ENCODE assay signal across 8 mouse cellular contexts in the genomic region with DNA sequence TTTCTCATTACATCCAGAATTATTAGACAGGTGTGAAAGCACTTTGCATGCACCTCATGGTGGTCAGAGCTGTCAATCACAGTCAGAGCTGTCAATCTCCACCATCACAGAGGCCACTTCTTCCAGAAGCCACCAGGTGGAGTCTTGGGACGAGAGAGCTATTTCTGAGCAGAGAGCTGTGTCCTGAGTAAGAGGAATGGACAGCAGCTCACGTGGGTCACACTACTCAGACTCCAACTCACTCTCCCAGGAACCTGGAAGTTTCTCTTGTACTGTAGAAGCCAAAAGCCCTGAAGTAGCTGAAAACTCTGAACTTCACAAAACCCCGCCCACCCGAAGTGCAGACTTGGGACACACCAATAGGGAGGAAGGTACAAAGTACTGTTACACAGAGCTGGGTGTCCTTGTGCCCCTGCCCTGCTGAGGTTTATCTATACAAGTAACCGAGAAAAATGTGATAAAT. TPM values are rescaled to one million over a fixed set of nuclear protein-coding genes. Genes with fewer than 3 reads are reported as not detected.
DNase-seq lines count a peak whose midpoint lies in the region; ATAC-seq and TF ChIP-seq lines count a peak whose summit lies in the region.

No protein-coding gene starts in this region.

- no peak for TF ChIP-seq POLR2A in MEL (IDR thresholded peaks at IDR 0.05; ENCODE audit: control insufficient read depth in 1 of 2, insufficient read depth in 1 of 2, low read depth in 1 of 2, low read length in 2 of 2, poor library complexity in 1 of 2)

- WGBS in heart, embryonic 16.5 days, result 41% methylated on average over 5 of the region's 5 CpGs
- WGBS in liver, embryonic 11.5 days, result 41% methylated on average over 5 of the region's 5 CpGs

- peak; percentile 54 for TF ChIP-seq RAD21 in MEL (IDR thresholded peaks at IDR 0.05; ENCODE audit: low read depth, low read length)

- H3K9me3 ChIP-seq in heart, embryonic 16.5 days (replicated peaks; ENCODE audit: control insufficient read depth, low read length), result no peaks in the 10 kb centered on the region
- H3K9me3 ChIP-seq in MEL (replicated peaks; ENCODE audit: insufficient read depth, low read length), result no peaks in the 10 kb centered on the region
- H3K9me3 ChIP-seq in liver, embryonic 11.5 days (ENCODE audit: control insufficient read depth, low read length), result no peaks in the 10 kb centered on the region

- intact Hi-C loops in heart, postnatal 25 days (cut with DNase I), result loop anchor here (5.0 kb wide), 1 partner anchor 49 kb away; no protein-coding TSS in a partner anchor

- no peak overlapping the region for H3K9ac ChIP-seq in heart, embryonic 16.5 days (ENCODE audit: low read length)
- no peak overlapping the region for H3K9ac ChIP-seq in MEL (ENCODE audit: control insufficient read depth, low read depth, low read length, poor library complexity, severe bottlenecking)
- H3K9ac ChIP-seq in liver, embryonic 11.5 days (ENCODE audit: low read depth, low read length), result no peak overlapping the region

- H3K4me1 ChIP-seq in heart, embryonic 16.5 days (ENCODE audit: control insufficient read depth, insufficient read depth, low read length), result 0 out of 2 replicates have a peak, but pooled peaks cover 3% of the 10 kb centered on the region
- H3K4me1 ChIP-seq in MEL (ENCODE audit: control insufficient read depth in 1 of 2, insufficient read depth in 2 of 2, low read length in 2 of 2), result peaks cover 5 to 22% of the 10 kb centered on the region in 2 experiments
- peaks cover 4% of the 10 kb centered on the region for H3K4me1 ChIP-seq in liver, embryonic 11.5 days (replicated peaks; ENCODE audit: control insufficient read depth, insufficient read depth, low read length)

- no peak overlapping the region for H3K27ac ChIP-seq in heart, embryonic 16.5 days (ENCODE audit: low read length)
- no peak overlapping the region for H3K27ac ChIP-seq in MEL (ENCODE audit: control insufficient read depth, low read depth, low read length)
- H3K27ac ChIP-seq in liver, embryonic 11.5 days (ENCODE audit: low read depth, low read length), result no peak overlapping the region

- peak; percentile 64 to 73 (median 67) for TF ChIP-seq CTCF in MEL (IDR thresholded peaks at IDR 0.05 in 2 of 3, conservative IDR thresholded peaks at IDR 0.05 in 1 of 3; ENCODE audit: control insufficient read depth in 1 of 3, insufficient read depth in 1 of 3, low read depth in 2 of 3, low read length in 3 of 3, poor library complexity in 1 of 3, severe bottlenecking in 1 of 3)

- ATAC-seq in heart, embryonic 16.5 days (replicated peaks; ENCODE audit: extremely low read depth, insufficient read depth, low FRiP score), result peak; percentile 46
- peak; percentile 90 for ATAC-seq in erythroblast, adult 5-6 weeks (replicated peaks; ENCODE audit: low FRiP score, poor library complexity, severe bottlenecking)
- ATAC-seq in liver, embryonic 11.5 days (replicated peaks; ENCODE audit: low FRiP score), result peak; percentile 54

- no peak for DNase-seq in heart, postnatal 25 days (ENCODE audit: low spot score)
- peak; percentile 56 for DNase-seq in MEL (ENCODE audit: low read depth, low spot score)
- no peak for DNase-seq in liver, embryonic 11.5 days (ENCODE audit: low spot score)
- DNase-seq in skeletal muscle tissue, adult 2 months (ENCODE audit: low read depth, low spot score), result peak; percentile 27
- no peak for DNase-seq in left cerebral cortex, adult 8-10 months (ENCODE audit: low spot score in 2 of 2)
- DNase-seq in urinary bladder, postnatal 4 days (ENCODE audit: low spot score in 2 of 2), result no peak

- H3K4me2 ChIP-seq in heart, embryonic 16.5 days (ENCODE audit: low read depth, low read length), result no peak overlapping the region
- H3K4me2 ChIP-seq in liver, embryonic 11.5 days, result no peak overlapping the region

- H3K27me3 ChIP-seq in heart, embryonic 16.5 days (ENCODE audit: control insufficient read depth, insufficient read depth, low read length), result no peaks in the 10 kb centered on the region
- H3K27me3 ChIP-seq in MEL (ENCODE audit: control insufficient read depth in 1 of 2, insufficient read depth in 2 of 2, low read length in 2 of 2), result no peaks in the 10 kb centered on the region
- H3K27me3 ChIP-seq in liver, embryonic 11.5 days (replicated peaks; ENCODE audit: control insufficient read depth, insufficient read depth, low read length), result no peaks in the 10 kb centered on the region

- peaks cover 4% of the 10 kb centered on the region; the same call in 1 of the 2 replicates for H3K79me2 ChIP-seq in MEL (ENCODE audit: control insufficient read depth, insufficient read depth, low read length, poor library complexity)

- H3K4me3 ChIP-seq in heart, embryonic 16.5 days (ENCODE audit: low read length), result no peak overlapping the region
- H3K4me3 ChIP-seq in MEL (ENCODE audit: control insufficient read depth in 1 of 2, insufficient read depth in 1 of 2, low read depth in 2 of 2, low read length in 2 of 2), result no peak overlapping the region
- H3K4me3 ChIP-seq in liver, embryonic 11.5 days (ENCODE audit: low read depth, low read length), result no peak overlapping the region

- TF ChIP-seq EP300 in MEL (IDR thresholded peaks at IDR 0.05; ENCODE audit: low read depth in 1 of 2, low read length in 2 of 2), result no peak

- no peaks in the 10 kb centered on the region for H3K36me3 ChIP-seq in heart, embryonic 16.5 days (ENCODE audit: control insufficient read depth, insufficient read depth)
- H3K36me3 ChIP-seq in MEL (ENCODE audit: control insufficient read depth in 1 of 2, insufficient read depth in 2 of 2, low read length in 2 of 2), result peaks cover 2 to 17% of the 10 kb centered on the region in 2 experiments
- H3K36me3 ChIP-seq in liver, embryonic 11.5 days (ENCODE audit: control insufficient read depth, insufficient read depth, low read length), result no peaks in the 10 kb centered on the region

TF ChIP-seq in MEL, 35 proteins besides CTCF, POLR2A, EP300 and RAD21:
- peak; percentile 84 for TF ChIP-seq SMC3 (IDR thresholded peaks at IDR 0.05; ENCODE audit: low read depth, low read length)
- TF ChIP-seq ZNF384 (IDR thresholded peaks at IDR 0.05; ENCODE audit: low read depth, low read length), result no peak
- TF ChIP-seq KAT2A (conservative IDR thresholded peaks at IDR 0.05; ENCODE audit: low read depth, low read length), result no peak
- no peak for TF ChIP-seq BHLHE40 (IDR thresholded peaks at IDR 0.05; ENCODE audit: borderline replicate concordance, low read depth, low read length)
- no peak for TF ChIP-seq POLR2AphosphoS2 (IDR thresholded peaks at IDR 0.05; ENCODE audit: low read length)
- peak; percentile 56 for TF ChIP-seq ZC3H11A (IDR thresholded peaks at IDR 0.05; ENCODE audit: low read depth, low read length)
- no peak for TF ChIP-seq TAL1 (IDR thresholded peaks at IDR 0.05; ENCODE audit: low read length)
- no peak for TF ChIP-seq MYB (IDR thresholded peaks at IDR 0.05; ENCODE audit: low read depth, low read length)

RNA-seq across cellular contexts. Expression of a gene that starts 13.2 kb away (rescaled TPM):
- 11.0 and 18.3 TPM in 2 replicates for polyA plus RNA-seq in heart, embryonic 16.5 days (2015; fragmentation: Nextera tagmentation; extraction: Ambion mirVana)
- total RNA-seq in heart, postnatal 25 days (2021), result 1 to 10 TPM in 1 of 2 experiments, under 1 TPM in 1; 0.89 to 1.2 TPM
- total RNA-seq in MEL (2012; rRNA removed), result 27.5 and 28.2 TPM in 2 replicates
- polyA plus RNA-seq in MEL (2012; ENCODE audit: insufficient read depth in 1 of 2, insufficient read length in 2 of 2, low read depth in 1 of 2, low replicate concordance in 2 of 2, missing spikeins in 1 of 2), result 10 to 100 TPM in 1 of 2 experiments, not detected in 1; 50.2 TPM
- 19.6 and 21.3 TPM in 2 replicates for total RNA-seq in erythroblast, adult 5-6 weeks (2015; ENCODE audit: low replicate concordance)
- total RNA-seq in erythroblast, adult 5-6 weeks (2017; ENCODE audit: low replicate concordance), result 5.6 and 9.9 TPM in 2 replicates
- 48.2 and 51.5 TPM in 2 replicates for polyA plus RNA-seq in liver, embryonic 11.5 days (2014; fragmentation: Nextera tagmentation; extraction: Ambion mirVana)
- total RNA-seq in left cerebral cortex, adult 8-10 months (2022), result 10 to 100 TPM in 3 of 4 experiments, 1 to 10 TPM in 1; 9.8 to 14.0 (median 11.5) TPM

Comparison
In these comparisons a context has a peak if more than half of its experiments do, and no peak if none do; other contexts are left out.
1. DNase-seq: peak in MEL (single experiment) and skeletal muscle tissue, adult 2 months (single experiment); none in heart, postnatal 25 days (single experiment), liver, embryonic 11.5 days (single experiment), left cerebral cortex, adult 8-10 months (0 of 2) and urinary bladder, postnatal 4 days (0 of 2).
2. Peak in every context shown above with its lines, with median percentiles within 50 percentile points of each other: ATAC-seq.